Mouse (Mus musculus): ENCODE measurements at regions not wholly inside any gene's neighbourhood (a gene's known extent, or its start where the extent isn't known, plus 50 kb on each side); places are given as distances from the start of the nearest gene placed in this dataset.

GRCm38 (mm10) chr14:58691129-58691828 is 451.4 kb downstream of the 1700129C05Rik start:
- in situ Hi-C loops (cut with MboI, MseI) = no loop called here

DNA sequence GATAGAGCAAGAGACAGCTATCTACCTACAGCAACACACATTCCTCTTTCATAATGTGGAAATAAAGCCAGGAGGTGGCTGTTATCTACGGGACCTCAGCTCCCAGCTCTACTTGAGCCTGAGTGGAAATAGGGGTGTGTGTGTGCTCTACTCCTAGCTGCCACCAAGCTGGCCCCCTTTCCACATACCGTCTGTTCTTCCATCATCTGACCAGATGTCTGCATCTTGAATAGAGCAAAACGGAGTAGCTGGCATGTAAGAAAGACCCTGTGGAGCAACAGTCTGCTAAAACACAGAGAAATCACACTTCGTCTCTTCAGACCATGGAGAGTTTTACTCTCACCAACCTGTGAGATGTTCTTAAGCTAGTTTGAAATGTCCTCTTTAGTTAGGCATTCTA is 454.9 kb downstream of the 1700129C05Rik start:
- in situ Hi-C loops (cut with MboI, MseI) = loop anchor here in 1 of 2 experiments (10.0 kb wide), 1 partner anchor 817 kb away; no protein-coding TSS in a partner anchor

GRCm38 (mm10) chr14:58678781-58679180 is 463.9 kb downstream of the 1700129C05Rik start:
- in situ Hi-C loops (cut with MboI, MseI) = no loop called here

GRCm38 (mm10) chr14:58678126-58678656 is 464.5 kb downstream of the 1700129C05Rik start:
- in situ Hi-C loops (cut with MboI, MseI) = no loop called here

- in situ Hi-C loops (cut with MboI, MseI) = no loop called here
Measured at GRCm38 (mm10) chr14:58675146-58675545, 467.5 kb downstream of the 1700129C05Rik start.

- in situ Hi-C loops (cut with MboI, MseI) = no loop called here
Measured at GRCm38 (mm10) chr14:58663946-58664345, 478.7 kb downstream of the 1700129C05Rik start.

- in situ Hi-C loops (cut with MboI, MseI) = no loop called here
Measured at GRCm38 (mm10) chr14:58662601-58663000, 480.1 kb downstream of the 1700129C05Rik start.

DNA sequence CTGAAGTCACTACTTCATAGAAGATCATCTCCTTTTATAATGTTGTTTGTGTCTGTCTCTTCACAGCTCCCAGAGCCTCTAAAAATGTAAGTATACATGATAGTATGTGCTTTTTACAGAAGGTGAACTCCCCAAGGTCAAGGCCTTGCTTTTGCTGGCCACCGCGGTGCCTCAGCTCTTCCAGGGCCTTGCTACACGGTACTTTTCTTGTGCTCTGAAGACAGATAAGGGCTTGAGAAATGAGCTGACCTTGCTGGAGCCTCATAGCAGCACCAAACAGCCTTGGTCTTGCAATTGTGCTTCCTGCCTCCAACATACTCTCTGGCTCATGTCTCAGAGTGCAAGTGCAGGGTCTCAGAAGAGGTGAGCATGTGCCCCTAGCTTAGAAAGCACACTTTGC is 481.3 kb downstream of the 1700129C05Rik start:
- in situ Hi-C loops (cut with MboI, MseI) = no loop called here

DNA sequence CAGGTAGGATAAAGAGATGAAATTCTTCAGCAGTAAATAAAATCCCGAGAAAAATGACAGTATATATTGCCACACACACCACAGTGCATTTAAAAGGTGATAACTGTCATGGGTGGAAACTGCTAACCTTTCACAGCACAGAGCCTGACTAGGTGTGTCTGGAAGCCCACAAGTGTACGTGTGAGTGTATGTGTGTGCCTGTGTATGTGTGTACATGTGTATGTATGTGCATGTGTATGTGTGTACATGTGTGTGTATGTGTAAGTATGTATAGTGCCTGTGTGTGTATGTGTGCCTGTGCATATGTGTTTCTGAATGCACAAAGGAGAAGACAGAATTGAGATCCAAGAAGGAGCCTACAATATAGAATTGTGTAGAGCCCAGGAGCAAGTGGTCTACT is 485.4 kb downstream of the 1700129C05Rik start:
- in situ Hi-C loops (cut with MboI, MseI) = loop anchor here in 1 of 2 experiments (10.0 kb wide), 1 partner anchor 422 kb away; no protein-coding TSS in a partner anchor

DNA sequence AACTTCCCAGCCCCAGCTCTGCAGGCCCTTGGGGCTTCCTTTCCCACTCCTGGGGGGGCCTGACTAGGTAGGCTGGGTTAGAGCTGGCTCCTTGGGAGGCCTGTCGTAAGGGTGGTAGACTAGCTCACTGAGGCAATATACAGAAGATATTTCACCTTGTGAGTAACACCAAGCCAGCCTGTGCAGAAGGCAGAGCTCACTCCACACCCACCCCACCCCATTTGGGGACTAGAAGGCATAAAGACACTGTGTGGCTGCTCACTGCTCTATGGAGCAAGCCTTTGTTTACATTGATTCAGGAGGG is 485.8 kb downstream of the 1700129C05Rik start:
- in situ Hi-C loops (cut with MboI, MseI) = loop anchor here in 1 of 2 experiments (10.0 kb wide), 1 partner anchor 422 kb away; no protein-coding TSS in a partner anchor

DNA sequence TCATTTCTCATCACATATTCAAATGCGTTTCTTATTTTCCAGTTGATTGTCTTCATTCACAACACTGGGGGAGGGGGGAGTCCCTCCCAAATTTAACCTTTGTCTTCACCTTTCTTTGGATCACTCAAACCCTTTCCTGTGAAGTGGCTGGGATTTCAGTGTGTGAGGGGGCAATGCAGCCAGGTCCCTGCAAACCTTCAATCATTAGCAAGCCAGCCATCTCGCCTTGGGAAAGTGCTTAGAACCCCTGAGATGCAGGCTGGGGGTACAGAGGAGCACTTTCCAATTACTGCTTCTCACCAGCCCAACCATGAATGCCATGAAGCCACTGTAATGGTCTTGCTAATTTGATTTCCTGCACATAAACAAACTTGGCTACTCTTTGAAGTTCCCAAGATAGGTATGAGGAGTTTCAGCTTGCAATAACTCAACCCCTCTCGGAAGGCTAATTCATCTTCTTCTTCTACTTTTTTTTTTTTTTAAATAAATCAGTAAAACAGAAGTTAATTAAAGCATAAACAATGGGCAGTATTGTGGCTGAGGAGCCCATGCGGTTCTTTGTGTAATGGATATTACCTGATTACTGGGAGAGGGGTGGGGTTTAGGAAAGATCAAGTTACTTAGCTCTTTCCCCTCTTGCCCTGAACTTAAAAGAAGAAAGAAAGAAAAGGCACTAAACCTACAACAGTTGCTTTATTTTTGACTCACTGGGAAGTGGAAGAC is 486.3 kb downstream of the 1700129C05Rik start:
- in situ Hi-C loops (cut with MboI, MseI) = loop anchor here in 1 of 2 experiments (10.0 kb wide), 1 partner anchor 422 kb away; no protein-coding TSS in a partner anchor

GRCm38 (mm10) chr14:58653026-58653425 is 489.7 kb downstream of the 1700129C05Rik start:
- in situ Hi-C loops (cut with MboI, MseI) = loop anchor here in 1 of 2 experiments (10.0 kb wide), 1 partner anchor 418 kb away; no protein-coding TSS in a partner anchor

- in situ Hi-C loops (cut with MboI, MseI) = loop anchor here in 1 of 2 experiments (10.0 kb wide), 1 partner anchor 417 kb away; no protein-coding TSS in a partner anchor
Measured at GRCm38 (mm10) chr14:58652004-58652403, 490.7 kb downstream of the 1700129C05Rik start.

GRCm38 (mm10) chr14:58651210-58651609 is 491.5 kb downstream of the 1700129C05Rik start:
- in situ Hi-C loops (cut with MboI, MseI) = loop anchor here in 1 of 2 experiments (10.0 kb wide), 1 partner anchor 416 kb away; no protein-coding TSS in a partner anchor

GRCm38 (mm10) chr14:58638337-58638696 is 504.4 kb downstream of the 1700129C05Rik start:
- in situ Hi-C loops (cut with MboI, MseI) = no loop called here

GRCm38 (mm10) chr14:58637405-58638336 is 505.0 kb downstream of the 1700129C05Rik start:
- in situ Hi-C loops (cut with MboI, MseI) = no loop called here

DNA sequence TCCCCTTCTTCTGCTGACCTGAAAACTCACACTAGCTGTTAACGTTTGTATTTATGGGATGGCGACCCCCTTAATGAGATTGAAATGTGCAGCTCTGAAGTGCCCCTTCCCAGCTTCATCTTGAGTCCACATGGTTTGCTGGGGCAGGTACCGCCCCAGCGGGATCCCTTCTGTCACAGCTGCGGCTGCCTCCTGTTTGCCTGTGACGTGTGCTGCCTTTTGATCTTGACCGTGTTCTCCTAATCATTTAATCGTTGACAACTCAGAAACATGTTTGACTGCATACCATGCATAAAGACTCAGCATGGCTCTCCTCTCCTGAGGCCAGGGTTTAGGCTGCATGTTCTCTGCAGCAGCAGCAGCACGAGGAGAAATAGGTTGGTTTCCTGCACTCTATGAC is 511.5 kb downstream of the 1700129C05Rik start:
- in situ Hi-C loops (cut with MboI, MseI) = no loop called here

- in situ Hi-C loops (cut with MboI, MseI) = no loop called here
Measured at GRCm38 (mm10) chr14:58628266-58628665, 514.4 kb downstream of the 1700129C05Rik start.

GRCm38 (mm10) chr14:58626506-58627256 is 516.0 kb downstream of the 1700129C05Rik start:
- in situ Hi-C loops (cut with MboI, MseI) = no loop called here

GRCm38 (mm10) chr14:58620186-58620585 is 522.5 kb downstream of the 1700129C05Rik start:
- in situ Hi-C loops (cut with MboI, MseI) = no loop called here

Data from T-helper 17 cell (primary cell).